Mouse (Mus musculus) G1E (cell line): ENCODE results near the gene Jagn1. TPM values are rescaled to one million over a fixed set of nuclear protein-coding genes. Genes with fewer than 3 reads are reported as not detected.
A peak's percentile ranks its signal among the peaks of the same experiment; 100 is the strongest.

Experiments
- ATAC-seq: 2 replicates; pipeline ENCODE4 v1.8.0; 2016; ENCODE audit warnings: mild to moderate bottlenecking; ENCODE audit not compliant: insufficient number of reproducible peaks, poor library complexity, low FRiP score, severe bottlenecking; ENCODE audit errors: extremely low read depth
- DNase-seq: peaks from one replicate; pipeline ENCODE4 v3.0.0; 2012; ENCODE audit warnings: low spot score
- H3K27me3 ChIP-seq: 2 replicates; pipeline ENCODE4 v1.6.1; 2012; ENCODE audit warnings: mild to moderate bottlenecking, low read length, inconsistent platforms; ENCODE audit not compliant: insufficient read depth
- H3K36me3 ChIP-seq: replicated peaks from 2 replicates; pipeline ENCODE3; 2012; ENCODE audit warnings: mild to moderate bottlenecking, inconsistent platforms
- H3K4me1 ChIP-seq: 2 replicates; pipeline ENCODE4 v1.6.1; 2012; ENCODE audit warnings: low read depth, low read length, inconsistent platforms, mixed read lengths; ENCODE audit not compliant: insufficient read depth
- H3K4me3 ChIP-seq: 2 replicates; pipeline ENCODE4 v1.5.1; 2012; ENCODE audit warnings: low read depth, mild to moderate bottlenecking, inconsistent platforms, low read length, moderate library complexity, mixed read lengths
- H3K9me3 ChIP-seq: replicated peaks from 2 replicates; pipeline ENCODE4 v1.6.1; 2012; ENCODE audit warnings: inconsistent platforms
- CTCF ChIP-seq: IDR thresholded peaks from 2 replicates; pipeline ENCODE4 v1.5.1; 2012; ENCODE audit warnings: low read depth, low read length, inconsistent platforms, mixed read lengths
- GATA1 ChIP-seq: IDR thresholded peaks from 2 replicates; pipeline ENCODE4 v1.6.1; 2012; ENCODE audit warnings: borderline replicate concordance, low read length, inconsistent platforms, mixed read lengths
- GATA2 ChIP-seq: IDR thresholded peaks from 2 replicates; pipeline ENCODE4 v1.6.1; 2012; ENCODE audit warnings: low read depth, low read length, inconsistent platforms, borderline replicate concordance
- POLR2AphosphoS5 ChIP-seq: IDR thresholded peaks from 2 replicates; pipeline ENCODE4 v1.6.1; 2012; ENCODE audit warnings: low read depth, low read length, inconsistent platforms; ENCODE audit not compliant: insufficient replicate concordance
- TAL1 ChIP-seq: conservative IDR thresholded peaks from 2 replicates; pipeline ENCODE4 v1.6.1; 2012; ENCODE audit warnings: low read depth, low read length, inconsistent platforms, mixed read lengths
- polyA plus RNA-seq: library from polyadenylated mRNA; stranded (reverse); fragments of >175 nt; gene quantifications from 2 replicates; pipeline ENCODE4 v1.2.3, GENCODE M21; 2012
- total RNA-seq, 2 experiments: library from RNA; stranded (forward) in 1 of 2; stranded (reverse) in 1 of 2; fragments of 200-1000 nt in 1 of 2; fragments of >200 nt in 1 of 2; fragmentation: Nextera tagmentation in 1 of 2; gene quantifications; 2 replicates each; pipeline ENCODE4 v1.2.3; 2014 to 2017

Gene Jagn1
- total and polyA plus RNA-seq, 3 experiments: 5.6 to 19.4 (median 12.9) TPM

GRCm38 (mm10) chr6:113487125-113487576 is 44.8 kb downstream of the Jagn1 start:
- no peak for DNase-seq
- ATAC-seq: no peak
- Histone ChIP-seq H3K4me1 (peaks cover 48% of the 10 kb centered on the region), H3K27me3 (peaks cover 3% of the 10 kb centered on the region; the same call in 1 of the 2 replicates), H3K9me3 (no peaks in the 10 kb centered on the region), H3K36me3 (peaks cover 63% of the 10 kb centered on the region), H3K4me3 (no peak overlapping the region)
- TF ChIP-seq CTCF (no peak), POLR2AphosphoS5 (no peak), GATA1 (no peak), GATA2 (no peak), TAL1 (no peak)

GRCm38 (mm10) chr6:113489410-113489809 is 47.0 kb downstream of the Jagn1 start:
- H3K27me3 ChIP-seq: no peaks in the 10 kb centered on the region
- peaks cover 80% of the 10 kb centered on the region for H3K36me3 ChIP-seq
- peaks cover 3% of the 10 kb centered on the region for H3K9me3 ChIP-seq
- ATAC-seq (no peak), DNase-seq (no peak)
- no peak overlapping the region for H3K4me3 ChIP-seq
- H3K4me1 ChIP-seq: peaks cover 30% of the 10 kb centered on the region
- no peak for TF ChIP-seq GATA2
- no peak for TF ChIP-seq POLR2AphosphoS5
- TF ChIP-seq GATA1: no peak
- no peak for TF ChIP-seq CTCF
- TF ChIP-seq TAL1: no peak

- peaks cover 7% of the 10 kb centered on the region for H3K9me3 ChIP-seq
- peaks cover 66% of the 10 kb centered on the region for H3K36me3 ChIP-seq
- peaks cover 13% of the 10 kb centered on the region for H3K27me3 ChIP-seq
- ATAC-seq (no peak), DNase-seq (no peak)
- H3K4me1 ChIP-seq: peaks cover 12% of the 10 kb centered on the region
- no peak overlapping the region for H3K4me3 ChIP-seq
- TF ChIP-seq GATA1 (no peak), POLR2AphosphoS5 (no peak), TAL1 (no peak), GATA2 (no peak), CTCF (no peak)
Measured at GRCm38 (mm10) chr6:113492101-113492864, 49.9 kb downstream of the Jagn1 start.

GRCm38 (mm10) chr6:113494258-113494788 is 52.0 kb downstream of the Jagn1 start:
- Histone ChIP-seq H3K4me3 (peak overlapping the region; percentile 11; the same call in 1 of the 2 replicates), H3K4me1 (peaks cover 5% of the 10 kb centered on the region), H3K36me3 (peaks cover 48% of the 10 kb centered on the region), H3K27me3 (peaks cover 30% of the 10 kb centered on the region), H3K9me3 (peaks cover 7% of the 10 kb centered on the region)
- no peak for ATAC-seq
- DNase-seq: no peak
- TF ChIP-seq TAL1: no peak
- no peak for TF ChIP-seq GATA1
- no peak for TF ChIP-seq CTCF
- TF ChIP-seq POLR2AphosphoS5: no peak
- no peak for TF ChIP-seq GATA2

GRCm38 (mm10) chr6:113495071-113495675 is 52.8 kb downstream of the Jagn1 start:
- Histone ChIP-seq H3K9me3 (peaks cover 7% of the 10 kb centered on the region), H3K27me3 (peaks cover 33% of the 10 kb centered on the region), H3K36me3 (peaks cover 40% of the 10 kb centered on the region), H3K4me1 (peaks cover 8% of the 10 kb centered on the region), H3K4me3 (no peak overlapping the region)
- ATAC-seq (no peak), DNase-seq (no peak)
- TF ChIP-seq CTCF (no peak), GATA2 (no peak), TAL1 (no peak), GATA1 (no peak)

Other genes starting within 250 kb of the Jagn1 start
Only the 20 nearest of the 21 such genes appear.
- 21.1 and 21.8 TPM in 2 replicates for gene Mtmr14, start 204.7 kb upstream of the Jagn1 start, total RNA-seq (2014; fragmentation: Nextera tagmentation)
- gene Mtmr14, start 204.7 kb upstream of the Jagn1 start, total RNA-seq (2017): 30.6 and 41.8 TPM in 2 replicates
- gene Mtmr14, start 204.7 kb upstream of the Jagn1 start, polyA plus RNA-seq: 43.2 and 53.7 TPM in 2 replicates
- 0.24 TPM in 1 of 2 replicates, not detected in the other for gene Cpne9, start 160.3 kb upstream of the Jagn1 start, total RNA-seq (2014; fragmentation: Nextera tagmentation)
- gene Cpne9, start 160.3 kb upstream of the Jagn1 start, total RNA-seq (2017): 0.11 TPM in 1 of 2 replicates, not detected in the other
- gene Cpne9, start 160.3 kb upstream of the Jagn1 start, polyA plus RNA-seq: 0.04 TPM in 1 of 2 replicates, not detected in the other
- 46.5 and 56.0 TPM in 2 replicates for gene Brpf1, start 135.4 kb upstream of the Jagn1 start, total RNA-seq (2014; fragmentation: Nextera tagmentation)
- gene Brpf1, start 135.4 kb upstream of the Jagn1 start, total RNA-seq (2017): 26.5 and 26.9 TPM in 2 replicates
- 37.9 and 40.6 TPM in 2 replicates for gene Brpf1, start 135.4 kb upstream of the Jagn1 start, polyA plus RNA-seq
- gene Ogg1, start 115.6 kb upstream of the Jagn1 start, total RNA-seq (2014; fragmentation: Nextera tagmentation): 30.4 and 56.3 TPM in 2 replicates
- 10.9 and 11.5 TPM in 2 replicates for gene Ogg1, start 115.6 kb upstream of the Jagn1 start, total RNA-seq (2017)
- 10.4 and 11.3 TPM in 2 replicates for gene Ogg1, start 115.6 kb upstream of the Jagn1 start, polyA plus RNA-seq
- 0.98 TPM in 1 of 2 replicates, not detected in the other for gene Camk1, start 98.6 kb upstream of the Jagn1 start, total RNA-seq (2014; fragmentation: Nextera tagmentation)
- 0.82 and 1.2 TPM in 2 replicates for gene Camk1, start 98.6 kb upstream of the Jagn1 start, total RNA-seq (2017)
- gene Camk1, start 98.6 kb upstream of the Jagn1 start, polyA plus RNA-seq: 0.07 and 0.10 TPM in 2 replicates
- gene Tada3, start 64.7 kb upstream of the Jagn1 start, total RNA-seq (2014; fragmentation: Nextera tagmentation): 33.2 and 35.2 TPM in 2 replicates
- 15.7 and 18.2 TPM in 2 replicates for gene Tada3, start 64.7 kb upstream of the Jagn1 start, total RNA-seq (2017)
- gene Tada3, start 64.7 kb upstream of the Jagn1 start, polyA plus RNA-seq: 65.3 and 88.5 TPM in 2 replicates
- 69.7 and 96.4 TPM in 2 replicates for gene Arpc4, start 64.5 kb upstream of the Jagn1 start, total RNA-seq (2014; fragmentation: Nextera tagmentation)
- 263 and 271 TPM in 2 replicates for gene Arpc4, start 64.5 kb upstream of the Jagn1 start, total RNA-seq (2017)
- gene Arpc4, start 64.5 kb upstream of the Jagn1 start, polyA plus RNA-seq: 247 and 264 TPM in 2 replicates
- 43.3 and 47.6 TPM in 2 replicates for gene Ttll3, start 53.3 kb upstream of the Jagn1 start, total RNA-seq (2014; fragmentation: Nextera tagmentation)
- 20.5 and 22.7 TPM in 2 replicates for gene Ttll3, start 53.3 kb upstream of the Jagn1 start, total RNA-seq (2017)
- 10.2 and 15.1 TPM in 2 replicates for gene Ttll3, start 53.3 kb upstream of the Jagn1 start, polyA plus RNA-seq
- gene Rpusd3, start 23.2 kb upstream of the Jagn1 start, total RNA-seq (2014; fragmentation: Nextera tagmentation): 8.7 and 20.2 TPM in 2 replicates
- 7.7 and 8.5 TPM in 2 replicates for gene Rpusd3, start 23.2 kb upstream of the Jagn1 start, total RNA-seq (2017)
- gene Rpusd3, start 23.2 kb upstream of the Jagn1 start, polyA plus RNA-seq: 113 TPM in 2 replicates
- gene Cidec, start 6.8 kb upstream of the Jagn1 start, total RNA-seq (2014; fragmentation: Nextera tagmentation): not detected in 2 replicates
- 0.06 and 0.27 TPM in 2 replicates for gene Cidec, start 6.8 kb upstream of the Jagn1 start, total RNA-seq (2017)
- not detected in 2 replicates for gene Cidec, start 6.8 kb upstream of the Jagn1 start, polyA plus RNA-seq
- gene Il17re, start 15.9 kb downstream of the Jagn1 start, total RNA-seq (2014; fragmentation: Nextera tagmentation): not detected in 2 replicates
- gene Il17re, start 15.9 kb downstream of the Jagn1 start, total RNA-seq (2017): 0.17 and 0.22 TPM in 2 replicates
- not detected in 2 replicates for gene Il17re, start 15.9 kb downstream of the Jagn1 start, polyA plus RNA-seq
- gene Il17rc, start 28.9 kb downstream of the Jagn1 start, total RNA-seq (2014; fragmentation: Nextera tagmentation): not detected in 2 replicates
- not detected in 2 replicates for gene Il17rc, start 28.9 kb downstream of the Jagn1 start, total RNA-seq (2017)
- 0.07 and 0.17 TPM in 2 replicates for gene Il17rc, start 28.9 kb downstream of the Jagn1 start, polyA plus RNA-seq
- 8.5 and 9.9 TPM in 2 replicates for gene Creld1, start 40.7 kb downstream of the Jagn1 start, total RNA-seq (2014; fragmentation: Nextera tagmentation)
- 5.8 and 7.4 TPM in 2 replicates for gene Creld1, start 40.7 kb downstream of the Jagn1 start, total RNA-seq (2017)
- 17.3 and 19.8 TPM in 2 replicates for gene Creld1, start 40.7 kb downstream of the Jagn1 start, polyA plus RNA-seq
- gene Prrt3, start 59.4 kb downstream of the Jagn1 start, total RNA-seq (2014; fragmentation: Nextera tagmentation): not detected in 2 replicates
- gene Prrt3, start 59.4 kb downstream of the Jagn1 start, total RNA-seq (2017): under 0.01 and 0.12 TPM in 2 replicates
- gene Prrt3, start 59.4 kb downstream of the Jagn1 start, polyA plus RNA-seq: not detected in 2 replicates
- gene Emc3, start 89.1 kb downstream of the Jagn1 start, total RNA-seq (2014; fragmentation: Nextera tagmentation): 54.4 and 56.1 TPM in 2 replicates
- 34.8 and 37.1 TPM in 2 replicates for gene Emc3, start 89.1 kb downstream of the Jagn1 start, total RNA-seq (2017)
- gene Emc3, start 89.1 kb downstream of the Jagn1 start, polyA plus RNA-seq: 18.8 and 22.9 TPM in 2 replicates
- 47.2 and 83.5 TPM in 2 replicates for gene Fancd2, start 89.1 kb downstream of the Jagn1 start, total RNA-seq (2014; fragmentation: Nextera tagmentation)
- gene Fancd2, start 89.1 kb downstream of the Jagn1 start, total RNA-seq (2017): 32.9 and 41.1 TPM in 2 replicates
- 2.2 TPM in 2 replicates for gene Fancd2, start 89.1 kb downstream of the Jagn1 start, polyA plus RNA-seq
- not detected in 2 replicates for gene Fancd2os, start 158.1 kb downstream of the Jagn1 start, total RNA-seq (2014; fragmentation: Nextera tagmentation)
- 0.16 TPM in 1 of 2 replicates, not detected in the other for gene Fancd2os, start 158.1 kb downstream of the Jagn1 start, total RNA-seq (2017)
- not detected in 2 replicates for gene Fancd2os, start 158.1 kb downstream of the Jagn1 start, polyA plus RNA-seq
- 186 and 193 TPM in 2 replicates for gene Brk1, start 162.2 kb downstream of the Jagn1 start, total RNA-seq (2014; fragmentation: Nextera tagmentation)
- 167 and 180 TPM in 2 replicates for gene Brk1, start 162.2 kb downstream of the Jagn1 start, total RNA-seq (2017)
- gene Brk1, start 162.2 kb downstream of the Jagn1 start, polyA plus RNA-seq: 29.2 and 42.6 TPM in 2 replicates
- gene Vhl, start 181.4 kb downstream of the Jagn1 start, total RNA-seq (2014; fragmentation: Nextera tagmentation): 9.0 and 12.5 TPM in 2 replicates
- 25.4 and 26.1 TPM in 2 replicates for gene Vhl, start 181.4 kb downstream of the Jagn1 start, total RNA-seq (2017)
- gene Vhl, start 181.4 kb downstream of the Jagn1 start, polyA plus RNA-seq: 6.4 and 7.9 TPM in 2 replicates
- 7.4 and 21.2 TPM in 2 replicates for gene Irak2, start 195.9 kb downstream of the Jagn1 start, total RNA-seq (2014; fragmentation: Nextera tagmentation)
- 10.9 and 11.7 TPM in 2 replicates for gene Irak2, start 195.9 kb downstream of the Jagn1 start, total RNA-seq (2017)
- gene Irak2, start 195.9 kb downstream of the Jagn1 start, polyA plus RNA-seq: 10.2 and 13.7 TPM in 2 replicates